Mouse (Mus musculus) liver, embryonic 14.5 days (tissue): ENCODE measurements around the gene Stmn1.

ENCODE experiments used
- CTCF ChIP-seq: IDR thresholded peaks from 2 replicates; pipeline ENCODE4 v1.5.1; 2016; ENCODE audit warnings: antibody characterized with exemption, low read depth, control low read depth
- EP300 ChIP-seq: IDR thresholded peaks from 2 replicates; pipeline ENCODE4 v1.6.1; 2016; ENCODE audit warnings: antibody characterized with exemption, low read depth

GRCm38 (mm10) chr4:134497986-134498731, 30.0 kb downstream of the Stmn1 start:
- TF ChIP-seq CTCF (no peak), EP300 (no peak)
